Mouse (Mus musculus) Patski (cell line): ENCODE data around the gene Plagl1. TPM values are rescaled to one million over a fixed set of nuclear protein-coding genes. Genes with fewer than 3 reads are reported as not detected.

Experiments
- ATAC-seq: fragments of 100-300 bp; one replicate; pipeline ENCODE4 v1.8.0; 2021
- CTCF ChIA-PET: fragments of 350-600 bp; sonication (Branson Sonifier 250); formaldehyde crosslinking; loops from one replicate; lab custom pipeline; 2022; ENCODE audit warnings: inconsistent platforms; lab: Charles Lee
- POLR2A ChIA-PET: fragments of 350-600 bp; sonication (Branson Sonifier 250); formaldehyde crosslinking; loops from one replicate; lab custom pipeline; 2022; ENCODE audit warnings: antibody characterized with exemption, inconsistent platforms; lab: Charles Lee
- DNase-seq: peaks from one replicate; pipeline ENCODE4 v3.0.0-alpha.2; 2011; ENCODE audit warnings: low read depth, low spot score
- H3K27me3 ChIP-seq: fragments of 371-371 bp; one replicate; pipeline ENCODE4 v1.5.1; 2021
- CTCF ChIP-seq: fragments of 100-300 bp; IDR thresholded peaks from one replicate; pipeline ENCODE4 v1.5.1; 2021
- in situ Hi-C: fragments of 300-500 bp; cut with MboI; formaldehyde crosslinking; loops from 3 replicates; pipeline ENCODE4 v1.11.1; 2018; ENCODE audit warnings: low pct_unique_long_range_greater_than_20kb, mixed read lengths
- polyA plus RNA-seq: library from polyadenylated mRNA; unstranded; gene quantifications from one replicate; pipeline ENCODE4 v1.2.3, GENCODE M21; 2021

Gene Plagl1
- polyA plus RNA-seq, 1 experiment from 2014 or later: 0.73 TPM

DNA sequence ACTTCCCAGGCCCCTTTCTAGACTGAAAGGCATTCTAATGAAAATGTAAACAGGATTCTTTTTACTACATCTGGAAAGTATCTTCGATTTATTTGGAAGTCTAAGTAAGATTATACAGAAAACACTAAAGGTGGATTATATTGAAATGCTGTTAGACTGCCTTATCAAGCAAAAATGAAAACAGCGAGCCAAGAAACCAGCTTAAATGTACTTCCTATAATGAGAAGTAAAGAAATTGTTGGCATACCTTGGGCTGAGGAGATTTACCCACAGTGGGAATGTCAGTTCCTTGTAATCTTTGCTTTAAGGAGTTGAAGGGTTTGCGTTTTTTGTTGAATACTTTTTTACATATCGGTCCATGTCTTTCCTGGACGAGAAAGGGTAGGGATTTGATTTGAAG is 108.2 kb downstream of the Plagl1 start:
- peaks cover 16% of the 10 kb centered on the region for H3K27me3 ChIP-seq
- in situ Hi-C loops: no loop called here
- TF ChIP-seq CTCF: no peak
- ChIA-PET CTCF (interaction anchor here (0.9 to 1.4 kb wide), 2 partner anchors 9 to 14 kb away, joined by 3 to 5 read pairs; no protein-coding TSS in a partner anchor), POLR2A (no interaction called here)
- ATAC-seq: no peak
- no peak for DNase-seq

DNA sequence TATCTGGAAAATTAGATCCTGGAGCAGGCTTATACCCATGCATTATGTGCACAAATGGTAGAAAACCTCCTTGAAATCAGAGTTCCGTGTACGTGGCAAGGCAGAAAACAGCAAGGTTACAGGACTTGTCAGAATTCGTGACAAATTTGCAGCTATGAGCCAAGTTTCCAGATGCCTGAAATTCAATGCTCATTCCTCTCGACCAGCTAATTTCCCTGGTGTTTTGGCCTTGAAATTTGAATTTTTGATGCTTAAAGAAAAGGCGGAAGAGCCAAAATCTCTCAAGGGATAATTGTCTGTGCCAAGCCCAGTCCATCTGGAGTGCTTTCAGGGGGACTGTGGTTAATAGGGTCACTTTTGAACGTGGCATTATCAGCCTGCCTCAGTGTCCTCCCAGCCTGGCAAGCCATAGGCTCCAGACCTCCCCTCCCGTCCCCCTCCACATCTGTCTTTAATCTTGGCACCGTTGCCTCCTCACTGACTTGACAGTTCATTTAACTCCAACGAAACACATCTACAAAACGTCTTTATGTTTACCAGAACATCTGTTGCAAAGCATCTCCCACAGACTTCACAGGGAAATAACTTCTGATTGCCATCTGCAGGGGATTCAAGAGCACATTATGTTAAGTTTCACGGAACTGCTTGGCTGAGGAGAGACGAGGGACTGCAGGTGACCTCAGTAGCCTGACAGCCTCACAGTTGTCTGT is 110.6 kb downstream of the Plagl1 start:
- TF ChIP-seq CTCF: no peak
- H3K27me3 ChIP-seq: peaks cover 6% of the 10 kb centered on the region
- ChIA-PET POLR2A (no interaction called here), CTCF (no interaction called here)
- ATAC-seq (no peak), DNase-seq (no peak)
- in situ Hi-C loops: no loop called here

DNA sequence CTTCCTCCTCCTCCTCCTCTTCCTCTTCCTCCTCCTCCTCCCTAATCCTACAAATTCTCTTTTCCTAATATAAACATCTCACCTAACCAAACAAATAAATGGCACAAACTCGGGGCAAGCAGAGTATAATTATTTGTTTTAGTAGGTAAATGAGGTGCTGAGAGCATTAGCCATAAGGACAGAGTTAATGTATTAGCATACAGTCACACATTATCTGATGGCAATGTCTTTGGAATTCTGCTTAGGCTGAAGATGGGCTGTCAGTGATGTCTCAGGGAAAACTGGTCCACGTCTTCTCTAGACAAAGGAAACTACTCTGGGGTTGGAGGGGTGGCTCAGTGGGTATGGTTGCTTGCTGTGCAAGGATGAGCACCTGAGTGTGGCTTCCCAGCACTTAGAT is 111.2 kb downstream of the Plagl1 start:
- no peak for ATAC-seq
- DNase-seq: no peak
- ChIA-PET CTCF (no interaction called here), POLR2A (no interaction called here)
- TF ChIP-seq CTCF: no peak
- in situ Hi-C loops: no loop called here
- peaks cover 6% of the 10 kb centered on the region for H3K27me3 ChIP-seq

DNA sequence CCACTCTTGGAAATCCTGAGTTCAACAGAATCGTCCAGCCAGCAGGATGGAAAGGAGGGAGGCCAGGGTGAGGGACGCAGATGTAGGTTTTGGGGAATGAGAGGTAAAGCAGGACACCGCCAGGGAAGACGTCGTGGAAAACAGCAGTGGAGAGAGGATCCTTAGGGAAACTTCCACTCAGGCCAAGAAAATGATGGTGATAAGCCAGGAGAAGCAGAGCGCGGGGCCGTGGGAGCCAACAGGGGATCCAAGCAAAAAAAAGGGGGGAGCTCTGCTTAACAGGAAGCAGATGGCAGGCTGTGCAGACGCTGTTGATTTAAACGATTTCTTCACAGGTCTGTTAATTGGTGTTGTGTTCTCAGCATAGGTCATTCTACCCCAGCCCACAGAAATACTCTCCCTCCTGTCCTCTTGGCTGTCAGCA is 112.5 kb downstream of the Plagl1 start:
- DNase-seq (no peak), ATAC-seq (no peak)
- POLR2A ChIA-PET: no interaction called here
- H3K27me3 ChIP-seq: peaks cover 6% of the 10 kb centered on the region
- in situ Hi-C loops: no loop called here
- TF ChIP-seq CTCF: no peak
- CTCF ChIA-PET: no interaction called here

DNA sequence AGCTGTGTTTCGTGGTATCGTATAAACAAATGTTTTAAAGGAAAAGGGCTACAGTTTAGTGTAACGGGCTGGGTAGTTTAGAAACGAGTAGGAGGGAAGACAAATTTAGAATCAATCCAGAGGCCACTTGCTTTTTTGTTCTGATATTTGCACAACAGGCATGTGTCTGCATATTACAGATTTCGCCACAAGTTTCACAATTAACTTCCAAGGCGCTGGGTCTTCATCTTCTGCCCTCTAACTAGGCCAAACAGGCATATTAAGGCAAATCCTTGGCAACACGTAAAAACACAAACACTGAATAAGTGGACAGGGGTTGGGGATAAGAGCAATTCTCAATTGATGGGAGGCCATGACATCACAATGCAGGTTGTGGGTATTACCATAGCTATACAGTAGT is 115.6 kb downstream of the Plagl1 start:
- POLR2A ChIA-PET: no interaction called here
- DNase-seq (no peak), ATAC-seq (no peak)
- H3K27me3 ChIP-seq: no peaks in the 10 kb centered on the region
- CTCF ChIA-PET: interaction anchor here (1.3 kb wide), 1 partner anchor 11 kb away, joined by 4 read pairs; no protein-coding TSS in a partner anchor
- in situ Hi-C loops: no loop called here
- no peak for TF ChIP-seq CTCF

DNA sequence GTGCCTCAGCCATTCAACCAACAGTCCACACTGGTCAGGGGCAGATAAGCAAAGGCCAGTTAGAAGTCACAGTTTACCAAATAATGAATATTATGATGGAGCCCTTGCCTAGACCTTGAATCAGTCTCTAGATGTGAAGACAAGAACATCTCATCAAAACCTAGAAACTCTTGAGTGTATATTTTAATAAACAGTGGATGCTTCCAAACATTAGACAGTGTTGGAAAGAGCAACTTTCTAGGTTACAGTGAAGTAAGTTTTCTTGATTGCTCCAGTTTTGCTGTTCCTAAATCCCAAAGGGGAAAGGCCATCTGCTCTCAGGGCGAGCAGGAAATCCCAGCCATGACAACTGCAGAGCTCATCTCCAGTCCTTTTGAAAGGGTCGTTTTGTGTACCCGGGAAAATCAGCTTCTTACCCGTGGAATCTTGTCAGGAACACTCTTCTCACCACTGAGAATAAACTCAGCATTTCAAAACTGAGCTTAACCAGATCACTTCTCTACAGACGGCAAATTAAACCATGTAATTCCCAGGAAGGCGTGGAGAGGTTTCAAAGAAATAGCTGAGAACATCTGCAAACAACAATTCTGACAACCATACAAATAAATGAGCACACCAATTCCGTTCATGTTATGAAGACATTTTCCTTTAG is 117.8 kb downstream of the Plagl1 start, which contains the start of gene Zc2hc1b:
Zc2hc1b (minus strand) TSS at position 51 of the 652 bp plus-strand sequence.
- ATAC-seq (no peak), DNase-seq (no peak)
- TF ChIP-seq CTCF: no peak
- ChIA-PET POLR2A (interaction anchor here (1.1 kb wide), 1 partner anchor 13 kb away, joined by 3 read pairs; no protein-coding TSS in a partner anchor), CTCF (interaction anchor here (0.7 kb wide), 1 partner anchor 21 kb away, joined by 3 read pairs; no protein-coding TSS in a partner anchor)
- in situ Hi-C loops: no loop called here
- H3K27me3 ChIP-seq: no peaks in the 10 kb centered on the region

DNA sequence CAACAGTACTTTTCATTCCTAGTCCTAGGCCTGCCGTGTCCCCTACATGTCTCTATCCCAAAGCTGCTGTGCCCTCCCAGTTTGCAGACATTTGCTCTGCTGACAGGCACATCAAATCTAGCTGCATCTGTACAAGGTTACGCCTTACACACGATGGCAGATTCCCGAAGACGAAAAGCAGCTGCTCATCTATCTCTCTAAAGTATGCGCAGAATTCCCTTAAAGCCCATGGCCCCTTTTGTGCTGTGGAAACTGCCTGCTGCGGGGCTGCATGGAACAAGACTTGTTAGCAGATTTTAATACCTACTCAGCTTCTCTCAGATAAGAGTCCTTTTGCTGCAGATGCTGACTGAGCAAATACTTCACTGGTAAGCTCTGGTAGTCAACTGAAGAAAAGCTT is 119.9 kb downstream of the Plagl1 start:
- in situ Hi-C loops: no loop called here
- ATAC-seq: no peak
- CTCF ChIA-PET: interaction anchor here (1.1 to 1.5 kb wide), 2 partner anchors 12 to 37 kb away, joined by 3 to 4 read pairs; partner anchors contain the start of gene Ltv1
- no peaks in the 10 kb centered on the region for H3K27me3 ChIP-seq
- no peak for TF ChIP-seq CTCF
- no peak for DNase-seq
- POLR2A ChIA-PET: no interaction called here

Other genes with a start within 250 kb of the Plagl1 start
- gene Utrn, start 191.1 kb upstream of the Plagl1 start, polyA plus RNA-seq: 40.9 TPM
- gene Stx11, start 96.2 kb upstream of the Plagl1 start, polyA plus RNA-seq: 4.2 TPM
- 17.3 TPM for gene Sf3b5, start 55.2 kb upstream of the Plagl1 start, polyA plus RNA-seq
- gene Zc2hc1b, start 117.5 kb downstream of the Plagl1 start, polyA plus RNA-seq: not detected
- gene Ltv1, start 132.7 kb downstream of the Plagl1 start, polyA plus RNA-seq: 35.2 TPM